Mouse (Mus musculus) midbrain, postnatal 0 days (tissue): ENCODE data around the gene Ercc1. TPM values are rescaled to one million over a fixed set of nuclear protein-coding genes. Genes with fewer than 3 reads are reported as not detected.

Experiments used
- ATAC-seq: fragments of 200-750 bp; cut with Nextera tagmentation; 2 replicates; pipeline ENCODE4 v1.8.0; 2017; ENCODE audit warnings: moderate number of reproducible peaks, mild to moderate bottlenecking, moderate TSS enrichment, moderate library complexity; ENCODE audit not compliant: low FRiP score
- DNase-seq: peaks from one replicate; pipeline ENCODE4 v3.0.0-alpha.2; 2015; ENCODE audit warnings: low spot score
- H3K27ac ChIP-seq: fragments of 300-500 bp; sonication (generic); 2 replicates; pipeline ENCODE4 v1.5.1; 2014; ENCODE audit warnings: low read depth, mild to moderate bottlenecking, low read length, mixed read lengths
- H3K27me3 ChIP-seq: fragments of 300-500 bp; sonication (generic); 2 replicates; pipeline ENCODE4 v1.6.1; 2014; ENCODE audit warnings: low read length, control low read depth, mixed read lengths; ENCODE audit not compliant: insufficient read depth
- H3K36me3 ChIP-seq: fragments of 300-500 bp; sonication (generic); 2 replicates; pipeline ENCODE4 v1.6.1; 2014; ENCODE audit warnings: low read length, control low read depth, mixed read lengths; ENCODE audit not compliant: insufficient read depth
- H3K4me1 ChIP-seq: fragments of 300-500 bp; sonication (generic); 2 replicates; pipeline ENCODE4 v1.6.1; 2014; ENCODE audit warnings: mild to moderate bottlenecking, control low read depth, antibody characterized with exemption, low read length, mixed read lengths; ENCODE audit not compliant: insufficient read depth
- H3K4me2 ChIP-seq: fragments of 300-500 bp; sonication (generic); 2 replicates; pipeline ENCODE4 v1.6.1; 2014; ENCODE audit warnings: low read depth, mild to moderate bottlenecking, low read length, mixed read lengths; ENCODE audit not compliant: poor library complexity, severe bottlenecking
- H3K4me3 ChIP-seq: fragments of 300-500 bp; sonication (generic); 2 replicates; pipeline ENCODE4 v1.5.1; 2014; ENCODE audit warnings: low read depth, mild to moderate bottlenecking, low read length, moderate library complexity
- H3K9ac ChIP-seq: fragments of 300-500 bp; sonication (generic); replicated peaks from 2 replicates; pipeline ENCODE4 v1.6.1; 2014; ENCODE audit warnings: mild to moderate bottlenecking, low read length, moderate library complexity, mixed read lengths; ENCODE audit not compliant: poor library complexity, severe bottlenecking
- H3K9me3 ChIP-seq: fragments of 300-500 bp; sonication (generic); 2 replicates; pipeline ENCODE4 v1.6.1; 2016; ENCODE audit warnings: low read length, control low read depth
- CTCF ChIP-seq: IDR thresholded peaks from 2 replicates; pipeline ENCODE4 v1.5.1; 2016; ENCODE audit warnings: antibody characterized with exemption, mild to moderate bottlenecking
- WGBS: fragments of 180-500 bp; shearing (Covaris S2); extraction: QIAGEN DNeasy Blood & Tissue Kit; methylation state at CpG from one replicate; pipeline ENCODE4 v1.1.7; 2014; 5-methylcytosine and 5-hydroxymethylcytosine counted together
- polyA plus RNA-seq: library from polyadenylated mRNA; unstranded; fragments of >200 nt; fragmentation: Nextera tagmentation; extraction: Ambion mirVana; gene quantifications from 2 replicates; pipeline ENCODE4 v1.2.1, GENCODE M21; 2015
- total RNA-seq: library from RNA; depleted of rRNA; stranded (reverse); fragments of >200 nt; gene quantifications from 2 replicates; pipeline ENCODE4 v1.2.3, GENCODE M21; 2014

Ercc1 gene
- total and polyA plus RNA-seq, 2 experiments from 2014 or later: 67.7 to 71.4 TPM

DNA sequence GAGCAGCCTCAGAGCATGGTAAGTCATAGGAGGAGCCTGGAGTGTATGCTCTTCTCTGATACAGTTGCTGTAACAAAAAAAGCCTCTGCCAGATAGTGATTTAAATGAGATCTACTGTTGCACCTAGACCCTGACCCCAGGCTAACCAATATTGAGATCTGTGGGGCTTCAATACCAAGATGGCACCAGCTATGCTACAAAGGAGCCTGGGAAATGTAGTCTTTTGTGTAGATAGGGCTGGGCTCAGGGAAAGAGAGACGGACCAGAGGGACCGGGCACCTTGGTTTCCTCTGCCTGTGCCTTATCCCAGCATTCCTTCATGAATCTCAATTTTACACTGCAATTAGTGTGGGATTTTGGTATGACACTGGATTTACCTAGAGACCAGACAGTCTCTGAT lies 28.8 kb downstream of the Ercc1 start:
- no peak overlapping the region for H3K4me3 ChIP-seq
- WGBS: 86% methylated on average over 2 of the region's 2 CpGs
- H3K27ac ChIP-seq: no peak overlapping the region
- H3K9ac ChIP-seq: no peak overlapping the region
- ATAC-seq (no peak), DNase-seq (no peak)
- no peaks in the 10 kb centered on the region for H3K4me1 ChIP-seq
- no peaks in the 10 kb centered on the region for H3K9me3 ChIP-seq
- no peak for TF ChIP-seq CTCF
- no peak overlapping the region for H3K4me2 ChIP-seq
- 0 out of 2 replicates have a peak, but pooled peaks cover 2% of the 10 kb centered on the region for H3K36me3 ChIP-seq
- H3K27me3 ChIP-seq: no peaks in the 10 kb centered on the region; the same call in 1 of the 2 replicates

GRCm38 (mm10) chr7:19375368-19375767 lies 30.8 kb downstream of the Ercc1 start:
- Histone ChIP-seq H3K9me3 (no peaks in the 10 kb centered on the region), H3K4me1 (no peaks in the 10 kb centered on the region), H3K4me2 (no peak overlapping the region), H3K9ac (no peak overlapping the region), H3K27ac (no peak overlapping the region), H3K4me3 (no peak overlapping the region), H3K36me3 (0 out of 2 replicates have a peak, but pooled peaks cover 2% of the 10 kb centered on the region), H3K27me3 (no peaks in the 10 kb centered on the region)
- whole genome bisulfite sequencing: 80% methylated on average over 16 of the region's 18 CpGs
- no peak for ATAC-seq
- TF ChIP-seq CTCF: no peak
- DNase-seq: no peak

DNA sequence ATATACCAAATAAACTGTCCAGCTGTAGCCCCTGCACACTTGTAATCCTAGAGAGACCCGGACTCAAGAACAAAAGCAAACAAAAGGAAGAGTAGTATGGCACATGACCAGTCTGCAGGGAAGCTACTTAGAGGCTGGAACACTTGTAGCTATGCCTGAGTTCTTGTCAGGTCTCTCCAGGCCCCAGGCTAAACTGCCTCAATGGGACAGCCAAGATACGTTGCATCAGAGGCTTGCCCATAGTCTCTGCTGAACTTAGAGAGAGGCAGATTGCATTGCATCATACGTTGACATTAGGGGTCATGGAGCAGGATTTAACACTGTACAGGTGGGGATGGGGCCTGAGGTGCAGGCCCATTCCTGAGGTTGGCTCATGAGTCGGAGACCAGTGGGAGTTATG lies 31.4 kb downstream of the Ercc1 start:
- H3K27me3 ChIP-seq: no peaks in the 10 kb centered on the region
- H3K9ac ChIP-seq: no peak overlapping the region
- no peak overlapping the region for H3K4me3 ChIP-seq
- ATAC-seq (no peak), DNase-seq (no peak)
- H3K4me1 ChIP-seq: no peaks in the 10 kb centered on the region
- no peak overlapping the region for H3K27ac ChIP-seq
- H3K36me3 ChIP-seq: 0 out of 2 replicates have a peak, but pooled peaks cover 2% of the 10 kb centered on the region
- no peak overlapping the region for H3K4me2 ChIP-seq
- WGBS: 84% methylated on average over 4 of the region's 4 CpGs
- TF ChIP-seq CTCF: no peak
- H3K9me3 ChIP-seq: no peaks in the 10 kb centered on the region

DNA sequence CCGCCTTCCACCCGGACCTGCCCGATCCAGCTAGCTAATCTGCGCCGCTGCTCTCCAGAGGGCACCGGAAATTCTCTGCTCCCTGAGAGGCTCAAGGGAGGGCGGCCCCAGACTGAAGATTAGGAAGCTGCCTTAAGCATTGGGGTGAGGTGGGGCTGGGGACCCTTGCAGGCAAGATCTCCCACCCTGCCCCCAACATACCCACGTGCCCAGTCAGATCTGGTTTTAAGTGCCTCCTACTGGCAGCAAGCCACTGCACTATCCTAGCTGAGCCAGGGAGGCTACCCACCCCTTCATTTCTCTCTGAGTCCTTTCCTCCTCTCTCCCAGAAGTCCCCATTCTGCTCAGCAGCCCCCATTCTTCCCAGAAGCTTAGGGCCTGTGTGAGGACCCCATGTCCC lies 33.5 kb downstream of the Ercc1 start:
- no peaks in the 10 kb centered on the region for H3K27me3 ChIP-seq
- no peak overlapping the region for H3K9ac ChIP-seq
- no peak overlapping the region for H3K27ac ChIP-seq
- 0 out of 2 replicates have a peak, but pooled peaks cover 2% of the 10 kb centered on the region for H3K36me3 ChIP-seq
- 0 out of 2 replicates have a peak, but pooled peaks cover 3% of the 10 kb centered on the region for H3K4me1 ChIP-seq
- no peak for ATAC-seq
- no peaks in the 10 kb centered on the region for H3K9me3 ChIP-seq
- TF ChIP-seq CTCF: no peak
- H3K4me3 ChIP-seq: no peak overlapping the region
- DNase-seq: no peak
- H3K4me2 ChIP-seq: no peak overlapping the region
- WGBS: 72% methylated on average over 8 of the region's 8 CpGs

DNA sequence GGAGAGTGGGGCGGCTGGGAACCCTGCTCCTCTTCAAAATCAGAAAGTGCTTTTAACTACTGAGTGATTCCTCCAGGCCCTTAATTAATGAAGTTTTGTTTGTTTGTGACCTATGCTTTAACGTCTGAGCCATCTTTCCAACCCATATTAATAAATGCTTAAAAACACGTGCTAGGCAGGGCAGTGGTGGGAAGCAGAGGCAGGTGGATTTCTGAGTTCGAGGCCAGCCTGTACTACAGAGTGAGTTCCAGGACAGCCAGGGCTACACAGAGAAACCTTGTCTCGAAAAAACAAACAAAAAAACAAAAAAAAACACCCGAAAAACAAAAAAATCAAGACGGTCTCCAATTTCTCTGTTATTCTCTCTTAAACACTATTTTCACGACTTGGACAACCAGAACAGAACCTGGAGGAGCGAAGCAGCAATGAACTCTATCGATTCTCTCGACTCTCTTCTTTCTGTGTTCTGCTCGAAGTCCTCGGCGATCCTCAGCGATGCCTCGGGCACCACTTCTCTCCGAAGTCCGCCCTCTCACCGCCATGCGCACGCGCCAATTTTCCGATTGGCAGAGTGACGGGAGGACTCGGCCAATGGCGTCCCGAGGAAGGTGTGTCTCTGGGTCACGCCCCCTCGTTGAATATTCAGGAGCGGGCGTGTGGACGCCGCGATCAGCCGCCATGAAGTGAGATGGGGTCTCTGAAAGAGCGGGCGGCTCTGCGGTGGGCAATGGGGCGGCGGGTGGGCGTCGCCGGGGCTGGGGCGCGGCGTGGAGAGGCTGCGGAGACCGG lies 37.0 kb downstream of the Ercc1 start, which contains the start of gene Ercc2:
Gene Ercc2, plus strand, starts transcription at position 634 of the 789 bp plus-strand sequence.
- TF ChIP-seq CTCF: no peak; the same call in 1 of the 2 replicates
- peak within 1 kb of the TSS; percentile 93 for H3K4me3 ChIP-seq
- H3K27me3 ChIP-seq: no peaks in the 10 kb centered on the region
- H3K27ac ChIP-seq: peak within 1 kb of the TSS; percentile 69
- H3K4me1 ChIP-seq: peaks cover 8% of the 10 kb centered on the region; the same call in 1 of the 2 replicates
- ATAC-seq (peak; percentile 95), DNase-seq (peak; percentile 99)
- H3K36me3 ChIP-seq: peaks cover 23% of the 10 kb centered on the region
- peak within 1 kb of the TSS; percentile 76 for H3K4me2 ChIP-seq
- peak within 1 kb of the TSS; percentile 74 for H3K9ac ChIP-seq
- no peaks in the 10 kb centered on the region for H3K9me3 ChIP-seq
- 8% methylated on average over 38 of the region's 48 CpGs for WGBS

DNA sequence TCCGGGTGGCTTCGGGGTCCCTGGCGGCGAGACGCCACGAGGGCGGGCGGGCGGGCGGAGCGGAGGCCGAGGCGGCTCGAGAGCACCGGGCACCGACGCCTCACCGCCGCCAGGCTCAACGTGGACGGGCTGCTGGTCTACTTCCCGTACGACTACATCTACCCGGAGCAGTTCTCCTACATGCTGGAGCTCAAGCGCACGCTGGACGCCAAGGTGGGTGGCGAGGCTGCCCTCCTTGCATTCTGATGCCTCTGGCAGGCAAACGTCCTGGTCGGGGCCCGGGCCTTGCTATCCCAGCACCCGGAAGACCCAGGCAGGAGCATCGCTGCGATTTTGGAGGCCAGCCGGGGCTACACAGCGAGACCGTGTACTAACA lies 37.6 kb downstream of the Ercc1 start:
- no peaks in the 10 kb centered on the region for H3K9me3 ChIP-seq
- H3K27me3 ChIP-seq: no peaks in the 10 kb centered on the region
- H3K4me1 ChIP-seq: peaks cover 8% of the 10 kb centered on the region; the same call in 1 of the 2 replicates
- no peak for TF ChIP-seq CTCF
- WGBS: under 1% methylated on average over 28 of the region's 37 CpGs
- peak overlapping the region; percentile 76 for H3K4me2 ChIP-seq
- peak overlapping the region; percentile 93 for H3K4me3 ChIP-seq
- H3K36me3 ChIP-seq: peaks cover 29% of the 10 kb centered on the region
- H3K9ac ChIP-seq: peak overlapping the region; percentile 74
- peak; percentile 58 for ATAC-seq
- no peak for DNase-seq
- H3K27ac ChIP-seq: peak overlapping the region; percentile 69
